Mouse (Mus musculus): ENCODE measurements at regions not wholly inside any gene's neighbourhood (a gene's known extent, or its start where the extent isn't known, plus 50 kb on each side); places are given as distances from the start of the nearest gene placed in this dataset.

- no peak for ATAC-seq (ENCODE audit: insufficient read depth, low FRiP score)
- Histone ChIP-seq H3K4me3 (replicated peaks; ENCODE audit: low read length) (no peak overlapping the region), H3K9me3 (replicated peaks; ENCODE audit: control insufficient read depth, low read length) (no peaks in the 10 kb centered on the region), H3K4me1 (ENCODE audit: control insufficient read depth, insufficient read depth, low read length) (no peaks in the 10 kb centered on the region), H3K27ac (ENCODE audit: low read length) (no peak overlapping the region), H3K4me2 (ENCODE audit: low read depth, low read length) (no peak overlapping the region), H3K36me3 (ENCODE audit: control insufficient read depth, insufficient read depth, low read length) (peaks cover 9% of the 10 kb centered on the region; the same call in 1 of the 2 replicates), H3K9ac (ENCODE audit: low read length) (no peak overlapping the region), H3K27me3 (ENCODE audit: control insufficient read depth, insufficient read depth, low read length) (no peaks in the 10 kb centered on the region)
- WGBS, result 89% methylated on average over 11 of the region's 11 CpGs
Measured at GRCm38 (mm10) chr17:47317651-47318050, 51.0 kb upstream of the Mrps10 start.

- H3K27me3 ChIP-seq (ENCODE audit: control insufficient read depth, insufficient read depth, low read length), result no peaks in the 10 kb centered on the region
- no peaks in the 10 kb centered on the region for H3K4me1 ChIP-seq (ENCODE audit: control insufficient read depth, insufficient read depth, low read length)
- peaks cover 9% of the 10 kb centered on the region; the same call in 1 of the 2 replicates for H3K36me3 ChIP-seq (ENCODE audit: control insufficient read depth, insufficient read depth, low read length)
- H3K4me2 ChIP-seq (ENCODE audit: low read depth, low read length), result no peak overlapping the region
- H3K4me3 ChIP-seq (replicated peaks; ENCODE audit: low read length), result no peak overlapping the region
- ATAC-seq (ENCODE audit: insufficient read depth, low FRiP score), result no peak
- WGBS, result 93% methylated on average over 7 of the region's 7 CpGs
- H3K27ac ChIP-seq (ENCODE audit: low read length), result no peak overlapping the region
- H3K9ac ChIP-seq (ENCODE audit: low read length), result no peak overlapping the region
- H3K9me3 ChIP-seq (replicated peaks; ENCODE audit: control insufficient read depth, low read length), result no peaks in the 10 kb centered on the region
Measured at GRCm38 (mm10) chr17:47313162-47313561, 55.5 kb upstream of the Mrps10 start.

DNA sequence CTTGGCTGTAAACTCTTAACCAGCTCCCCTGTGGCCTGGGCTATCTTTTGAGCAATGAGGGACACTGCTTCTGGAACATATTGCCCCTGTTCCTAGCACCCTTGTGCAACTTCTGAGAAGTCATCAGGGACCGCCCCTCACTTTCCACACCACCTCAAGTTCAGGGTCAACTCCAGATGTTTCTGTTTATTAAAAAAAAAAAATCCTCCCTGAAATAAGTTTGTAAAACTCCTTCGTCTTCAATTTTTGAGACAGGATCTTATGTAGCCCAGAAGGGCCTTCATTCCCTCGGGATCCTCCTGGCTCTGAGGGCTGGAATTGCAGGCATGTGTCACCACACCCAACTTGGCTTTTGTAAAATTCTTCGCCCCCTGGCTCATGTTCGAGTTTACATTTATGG, 57.4 kb upstream of the Mrps10 start:
- H3K27me3 ChIP-seq (ENCODE audit: control insufficient read depth, insufficient read depth, low read length), result no peaks in the 10 kb centered on the region
- no peak overlapping the region for H3K27ac ChIP-seq (ENCODE audit: low read length)
- no peak overlapping the region for H3K4me2 ChIP-seq (ENCODE audit: low read depth, low read length)
- ATAC-seq (ENCODE audit: insufficient read depth, low FRiP score), result no peak
- no peak overlapping the region for H3K4me3 ChIP-seq (replicated peaks; ENCODE audit: low read length)
- H3K9ac ChIP-seq (ENCODE audit: low read length), result no peak overlapping the region
- no peaks in the 10 kb centered on the region for H3K9me3 ChIP-seq (replicated peaks; ENCODE audit: control insufficient read depth, low read length)
- peaks cover 9% of the 10 kb centered on the region; the same call in 1 of the 2 replicates for H3K36me3 ChIP-seq (ENCODE audit: control insufficient read depth, insufficient read depth, low read length)
- H3K4me1 ChIP-seq (ENCODE audit: control insufficient read depth, insufficient read depth, low read length), result no peaks in the 10 kb centered on the region
- 56% methylated on average over 5 of the region's 5 CpGs for WGBS

DNA sequence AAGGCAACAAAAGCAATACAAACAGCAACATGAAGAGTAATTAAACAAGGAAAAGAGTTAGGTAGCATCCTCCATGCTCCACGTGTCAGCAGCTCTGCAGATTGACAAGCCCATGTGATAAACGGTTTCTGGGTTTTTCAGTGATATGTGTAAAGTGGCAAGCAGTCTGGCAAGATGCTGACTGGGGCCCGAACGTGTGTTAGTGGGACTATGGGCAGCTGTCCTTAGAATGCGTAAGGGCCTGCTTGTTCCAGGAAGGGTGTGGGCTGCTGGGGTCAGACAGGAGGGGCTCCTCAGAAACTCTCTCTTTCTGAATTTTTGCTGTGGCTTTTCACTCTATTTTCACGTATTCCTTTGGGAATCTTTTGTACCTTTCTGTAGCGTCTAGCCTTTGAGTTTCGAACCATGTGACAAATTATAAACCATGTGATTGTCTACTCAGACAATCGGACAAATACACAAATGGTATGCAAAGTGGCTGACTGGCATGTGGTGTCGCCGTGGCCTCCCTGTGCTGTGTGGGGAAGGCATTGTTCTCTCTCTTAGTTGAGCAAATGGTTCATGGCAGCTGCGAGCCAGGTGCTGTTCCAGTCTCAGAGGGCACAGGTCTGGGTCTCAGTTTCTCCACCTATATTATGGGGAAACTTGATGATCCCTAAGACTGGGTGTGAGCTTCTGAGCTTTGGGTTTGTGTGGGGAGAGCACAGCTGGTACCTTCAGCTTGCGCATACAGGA, 62.5 kb upstream of the Mrps10 start:
- H3K27ac ChIP-seq (ENCODE audit: low read length), result no peak overlapping the region
- WGBS, result 74% methylated on average over 13 of the region's 13 CpGs
- peaks cover 13% of the 10 kb centered on the region; the same call in 1 of the 2 replicates for H3K4me1 ChIP-seq (ENCODE audit: control insufficient read depth, insufficient read depth, low read length)
- H3K9me3 ChIP-seq (replicated peaks; ENCODE audit: control insufficient read depth, low read length), result no peaks in the 10 kb centered on the region
- H3K4me2 ChIP-seq (ENCODE audit: low read depth, low read length), result no peak overlapping the region
- no peaks in the 10 kb centered on the region for H3K36me3 ChIP-seq (ENCODE audit: control insufficient read depth, insufficient read depth, low read length)
- no peaks in the 10 kb centered on the region for H3K27me3 ChIP-seq (ENCODE audit: control insufficient read depth, insufficient read depth, low read length)
- no peak overlapping the region for H3K4me3 ChIP-seq (replicated peaks; ENCODE audit: low read length)
- H3K9ac ChIP-seq (ENCODE audit: low read length), result no peak overlapping the region
- no peak for ATAC-seq (ENCODE audit: insufficient read depth, low FRiP score)

DNA sequence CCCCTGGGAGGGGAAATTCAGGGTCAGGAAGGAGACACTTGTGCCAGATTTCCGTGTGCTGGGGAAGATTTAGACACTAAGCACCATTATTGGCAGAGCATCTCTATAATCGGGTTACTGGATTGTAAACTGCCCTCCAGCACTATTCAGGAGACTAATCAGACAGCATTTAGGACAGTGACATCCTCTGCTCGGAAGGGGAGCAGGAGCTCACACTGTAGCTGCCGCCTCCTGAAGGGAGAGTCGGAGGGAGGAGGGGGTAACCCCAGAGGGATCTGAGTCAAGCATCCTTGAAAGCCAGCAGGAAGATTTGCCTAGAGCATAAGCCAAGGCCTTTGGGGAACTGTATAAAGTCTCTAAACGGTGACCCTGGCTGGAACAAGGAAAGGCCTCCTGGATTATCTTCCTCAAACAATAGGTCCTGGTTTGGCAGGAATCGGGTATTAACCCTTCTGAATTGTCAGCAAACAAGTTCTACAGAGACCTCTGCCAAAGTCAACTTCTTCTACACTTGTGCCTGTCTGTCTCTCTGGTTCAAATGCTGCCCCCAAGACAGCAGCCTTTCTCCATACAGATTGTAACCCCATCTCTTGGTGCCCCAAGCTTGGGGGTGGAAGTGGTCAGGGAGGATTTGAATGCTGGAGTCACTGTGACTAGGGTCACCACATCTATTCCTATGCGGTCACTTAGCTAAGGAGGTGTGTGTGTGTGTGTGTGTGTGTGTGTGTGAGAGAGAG, 64.1 kb upstream of the Mrps10 start:
- Histone ChIP-seq H3K27ac (ENCODE audit: low read length) (no peak overlapping the region), H3K9ac (ENCODE audit: low read length) (no peak overlapping the region), H3K4me3 (replicated peaks; ENCODE audit: low read length) (no peak overlapping the region), H3K4me2 (ENCODE audit: low read depth, low read length) (no peak overlapping the region), H3K4me1 (ENCODE audit: control insufficient read depth, insufficient read depth, low read length) (peaks cover 13% of the 10 kb centered on the region; the same call in 1 of the 2 replicates), H3K27me3 (ENCODE audit: control insufficient read depth, insufficient read depth, low read length) (no peaks in the 10 kb centered on the region), H3K36me3 (ENCODE audit: control insufficient read depth, insufficient read depth, low read length) (no peaks in the 10 kb centered on the region), H3K9me3 (replicated peaks; ENCODE audit: control insufficient read depth, low read length) (no peaks in the 10 kb centered on the region)
- 49% methylated on average over 8 of the region's 8 CpGs for WGBS
- ATAC-seq (ENCODE audit: insufficient read depth, low FRiP score), result no peak

- Histone ChIP-seq H3K4me3 (replicated peaks; ENCODE audit: low read length) (no peak overlapping the region), H3K9ac (ENCODE audit: low read length) (no peak overlapping the region), H3K4me2 (ENCODE audit: low read depth, low read length) (no peak overlapping the region), H3K4me1 (ENCODE audit: control insufficient read depth, insufficient read depth, low read length) (peaks cover 13% of the 10 kb centered on the region; the same call in 1 of the 2 replicates), H3K27ac (ENCODE audit: low read length) (no peak overlapping the region), H3K9me3 (replicated peaks; ENCODE audit: control insufficient read depth, low read length) (no peaks in the 10 kb centered on the region), H3K36me3 (ENCODE audit: control insufficient read depth, insufficient read depth, low read length) (no peaks in the 10 kb centered on the region), H3K27me3 (ENCODE audit: control insufficient read depth, insufficient read depth, low read length) (no peaks in the 10 kb centered on the region)
- no peak for ATAC-seq (ENCODE audit: insufficient read depth, low FRiP score)
- 94% methylated on average over 3 of the region's 3 CpGs for WGBS
Measured at GRCm38 (mm10) chr17:47303600-47303999, 65.1 kb upstream of the Mrps10 start.

DNA sequence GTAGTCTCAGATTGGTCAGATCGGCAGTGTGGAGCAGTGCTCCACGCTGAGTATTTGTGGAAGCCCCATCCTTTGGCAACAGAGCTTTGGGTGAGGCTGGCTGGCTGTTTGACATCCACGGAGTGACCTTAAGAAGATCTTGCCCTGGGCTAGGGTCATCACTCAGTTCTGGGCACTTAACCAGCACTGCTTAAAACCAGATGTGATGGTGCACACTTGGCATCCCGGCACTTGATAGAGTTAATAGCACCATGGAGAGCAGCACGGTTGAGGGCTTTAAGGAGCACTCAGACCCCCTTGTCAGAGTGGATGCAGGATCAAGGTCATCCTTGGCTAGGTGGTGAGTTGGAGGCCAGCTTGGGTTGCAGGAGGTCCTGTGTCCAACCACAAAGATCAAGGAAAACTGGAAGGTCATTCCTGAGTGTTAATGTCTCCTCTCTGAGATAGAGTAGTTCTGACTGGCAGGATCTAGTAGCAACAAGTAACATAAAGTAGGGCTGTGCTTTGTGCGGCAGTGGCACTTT, 70.2 kb upstream of the Mrps10 start:
- Histone ChIP-seq H3K9ac (ENCODE audit: low read length) (no peak overlapping the region), H3K4me1 (ENCODE audit: control insufficient read depth, insufficient read depth, low read length) (peaks cover 31% of the 10 kb centered on the region), H3K4me2 (ENCODE audit: low read depth, low read length) (no peak overlapping the region), H3K27ac (ENCODE audit: low read length) (no peak overlapping the region), H3K4me3 (replicated peaks; ENCODE audit: low read length) (no peak overlapping the region), H3K36me3 (ENCODE audit: control insufficient read depth, insufficient read depth, low read length) (no peaks in the 10 kb centered on the region), H3K27me3 (ENCODE audit: control insufficient read depth, insufficient read depth, low read length) (no peaks in the 10 kb centered on the region), H3K9me3 (replicated peaks; ENCODE audit: control insufficient read depth, low read length) (no peaks in the 10 kb centered on the region)
- ATAC-seq (ENCODE audit: insufficient read depth, low FRiP score), result no peak
- 80% methylated on average over 6 of the region's 6 CpGs for WGBS

GRCm38 (mm10) chr17:47297965-47298364, 70.7 kb upstream of the Mrps10 start:
- peaks cover 35% of the 10 kb centered on the region for H3K4me1 ChIP-seq (ENCODE audit: control insufficient read depth, insufficient read depth, low read length)
- H3K4me3 ChIP-seq (replicated peaks; ENCODE audit: low read length), result no peak overlapping the region
- no peaks in the 10 kb centered on the region for H3K9me3 ChIP-seq (replicated peaks; ENCODE audit: control insufficient read depth, low read length)
- H3K9ac ChIP-seq (ENCODE audit: low read length), result no peak overlapping the region
- no peak overlapping the region for H3K4me2 ChIP-seq (ENCODE audit: low read depth, low read length)
- H3K27ac ChIP-seq (ENCODE audit: low read length), result no peak overlapping the region
- 87% methylated on average over 8 of the region's 8 CpGs for WGBS
- no peaks in the 10 kb centered on the region for H3K27me3 ChIP-seq (ENCODE audit: control insufficient read depth, insufficient read depth, low read length)
- no peaks in the 10 kb centered on the region for H3K36me3 ChIP-seq (ENCODE audit: control insufficient read depth, insufficient read depth, low read length)
- no peak for ATAC-seq (ENCODE audit: insufficient read depth, low FRiP score)

Measured in stomach, embryonic 16.5 days (tissue).